Mouse (Mus musculus) neural tube, embryonic 11.5 days (tissue): ENCODE measurements around the gene Tnfrsf22. TPM values are rescaled to one million over a fixed set of nuclear protein-coding genes. Genes with fewer than 3 reads are reported as not detected.

Source experiments
- ATAC-seq: fragments of 200-750 bp; cut with Nextera tagmentation; 2 replicates; pipeline ENCODE4 v1.8.0; 2017; ENCODE audit warnings: moderate number of reproducible peaks, mild to moderate bottlenecking, moderate TSS enrichment, moderate library complexity; ENCODE audit not compliant: insufficient read depth, low FRiP score, low TSS enrichment
- DNase-seq: peaks from one replicate; pipeline ENCODE4 v3.0.0-alpha.2; 2015; ENCODE audit warnings: low spot score
- H3K27ac ChIP-seq: fragments of 300-500 bp; sonication (generic); 2 replicates; pipeline ENCODE4 v1.5.1; 2014; ENCODE audit warnings: low read depth, mild to moderate bottlenecking, low read length
- H3K27me3 ChIP-seq: fragments of 300-500 bp; sonication (generic); 2 replicates; pipeline ENCODE4 v1.6.1; 2014; ENCODE audit warnings: mild to moderate bottlenecking, low read length, mixed read lengths; ENCODE audit not compliant: control insufficient read depth, insufficient read depth
- H3K36me3 ChIP-seq: fragments of 300-500 bp; sonication (generic); 2 replicates; pipeline ENCODE4 v1.6.1; 2014; ENCODE audit warnings: mild to moderate bottlenecking, low read length, moderate library complexity, mixed read lengths; ENCODE audit not compliant: control insufficient read depth, insufficient read depth
- H3K4me1 ChIP-seq: fragments of 300-500 bp; sonication (generic); 2 replicates; pipeline ENCODE4 v1.6.1; 2014; ENCODE audit warnings: low read length, mixed read lengths; ENCODE audit not compliant: control insufficient read depth, insufficient read depth
- H3K4me2 ChIP-seq: fragments of 300-500 bp; sonication (generic); 2 replicates; pipeline ENCODE4 v1.6.1; 2014; ENCODE audit warnings: low read depth, mild to moderate bottlenecking, moderate library complexity
- H3K4me3 ChIP-seq: fragments of 300-500 bp; sonication (generic); 2 replicates; pipeline ENCODE4 v1.5.1; 2014; ENCODE audit warnings: low read depth, low read length
- H3K9ac ChIP-seq: fragments of 300-500 bp; sonication (generic); 2 replicates; pipeline ENCODE4 v1.6.1; 2014; ENCODE audit warnings: mild to moderate bottlenecking, low read length
- H3K9me3 ChIP-seq: fragments of 300-500 bp; sonication (generic); 2 replicates; pipeline ENCODE4 v1.6.1; 2016; ENCODE audit warnings: low read length; ENCODE audit not compliant: control insufficient read depth
- WGBS: fragments of 180-500 bp; shearing (Covaris S2); extraction: QIAGEN DNeasy Blood & Tissue Kit; methylation state at CpG from one replicate; pipeline ENCODE4 v1.1.7; 2014; 5-methylcytosine and 5-hydroxymethylcytosine counted together
- polyA plus RNA-seq: library from polyadenylated mRNA; unstranded; fragments of >200 nt; fragmentation: Nextera tagmentation; extraction: Ambion mirVana; gene quantifications from 2 replicates; pipeline ENCODE4 v1.2.1, GENCODE M21; 2014

The Tnfrsf22 gene
- polyA plus RNA-seq, result 9.0 and 10.6 TPM in 2 replicates

GRCm38 (mm10) chr7:143649034-143649768 lies at the start of gene Tnfrsf22:
Gene Tnfrsf22 (minus strand): TSS chr7:143649661.
- no peaks in the 10 kb centered on the region for H3K27me3 ChIP-seq
- no peak within 1 kb of the TSS for H3K27ac ChIP-seq
- ATAC-seq (peak; percentile 90), DNase-seq (peak; percentile 87)
- peak within 1 kb of the TSS; percentile 68 for H3K4me3 ChIP-seq
- no peaks in the 10 kb centered on the region for H3K4me1 ChIP-seq
- 3% methylated on average over 39 of the region's 39 CpGs for WGBS
- no peaks in the 10 kb centered on the region for H3K36me3 ChIP-seq
- peak within 1 kb of the TSS; percentile 67 for H3K9ac ChIP-seq
- H3K9me3 ChIP-seq, result no peaks in the 10 kb centered on the region
- peak within 1 kb of the TSS; percentile 83 for H3K4me2 ChIP-seq

GRCm38 (mm10) chr7:143696140-143696539 lies 46.7 kb upstream of the Tnfrsf22 start:
- H3K27ac ChIP-seq, result no peak overlapping the region
- 61% methylated on average over 2 of the region's 2 CpGs for WGBS
- ATAC-seq (no peak), DNase-seq (no peak)
- no peaks in the 10 kb centered on the region for H3K27me3 ChIP-seq
- H3K9me3 ChIP-seq, result no peaks in the 10 kb centered on the region
- H3K4me2 ChIP-seq, result no peak overlapping the region
- no peaks in the 10 kb centered on the region for H3K4me1 ChIP-seq
- no peak overlapping the region for H3K9ac ChIP-seq
- H3K36me3 ChIP-seq, result no peaks in the 10 kb centered on the region; the same call in none of the 2 replicates
- H3K4me3 ChIP-seq, result no peak overlapping the region

DNA sequence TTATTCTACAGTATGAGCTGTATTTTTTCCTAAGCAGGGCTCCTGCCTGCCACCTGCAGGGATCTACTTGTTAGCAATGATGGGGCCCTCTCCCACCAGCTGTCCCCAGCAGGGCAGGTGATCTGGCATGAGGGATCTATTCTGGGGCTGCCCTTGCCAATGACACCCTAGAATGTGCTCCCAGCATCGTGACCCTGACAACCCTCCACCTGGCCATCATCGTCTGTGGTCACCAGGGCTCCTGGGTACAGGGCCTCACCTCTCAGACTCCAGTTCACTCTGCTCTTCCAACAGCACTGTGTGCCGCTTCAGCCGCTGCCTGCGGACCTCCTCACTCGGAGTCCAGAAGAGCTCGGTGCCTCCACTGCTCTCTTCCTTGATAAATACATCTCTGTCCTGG lies 45.1 kb upstream of the Tnfrsf22 start:
- no peak for ATAC-seq
- Histone ChIP-seq H3K4me3 (no peak overlapping the region), H3K4me1 (no peaks in the 10 kb centered on the region), H3K36me3 (no peaks in the 10 kb centered on the region; the same call in none of the 2 replicates), H3K27ac (no peak overlapping the region), H3K9ac (no peak overlapping the region), H3K4me2 (no peak overlapping the region), H3K27me3 (no peaks in the 10 kb centered on the region), H3K9me3 (no peaks in the 10 kb centered on the region)
- 92% methylated on average over 7 of the region's 7 CpGs for WGBS
- no peak for DNase-seq

- H3K9ac ChIP-seq, result no peak overlapping the region
- no peak overlapping the region for H3K27ac ChIP-seq
- H3K27me3 ChIP-seq, result no peaks in the 10 kb centered on the region
- 87% methylated on average over 12 of the region's 12 CpGs for WGBS
- H3K4me1 ChIP-seq, result no peaks in the 10 kb centered on the region
- H3K9me3 ChIP-seq, result no peaks in the 10 kb centered on the region
- H3K4me3 ChIP-seq, result no peak overlapping the region
- DNase-seq (no peak), ATAC-seq (no peak)
- no peaks in the 10 kb centered on the region; the same call in none of the 2 replicates for H3K36me3 ChIP-seq
- no peak overlapping the region for H3K4me2 ChIP-seq
Observed at GRCm38 (mm10) chr7:143692746-143693510, 43.5 kb upstream of the Tnfrsf22 start.

DNA sequence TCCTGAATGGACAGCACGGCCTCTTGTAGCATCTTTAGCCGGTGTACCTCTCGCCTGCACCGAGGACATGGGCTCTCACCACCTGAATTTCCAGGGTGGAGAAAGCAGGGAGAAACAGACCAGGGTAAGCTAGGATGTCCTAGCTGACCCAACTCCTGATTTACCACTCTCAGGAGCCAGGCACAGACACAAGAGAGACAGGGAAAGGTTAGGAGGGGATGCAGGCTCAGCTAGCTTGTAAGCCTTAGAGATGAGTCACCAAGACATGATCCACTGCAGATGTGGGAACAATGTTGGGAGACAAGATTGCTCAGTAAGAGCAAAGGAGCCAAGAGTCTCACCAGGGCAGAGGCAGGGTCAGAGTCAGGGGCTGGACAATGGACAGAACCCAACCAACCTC lies 42.4 kb upstream of the Tnfrsf22 start:
- no peak overlapping the region for H3K9ac ChIP-seq
- 89% methylated on average over 4 of the region's 4 CpGs for whole genome bisulfite sequencing
- no peaks in the 10 kb centered on the region for H3K27me3 ChIP-seq
- no peaks in the 10 kb centered on the region for H3K9me3 ChIP-seq
- no peaks in the 10 kb centered on the region; the same call in none of the 2 replicates for H3K36me3 ChIP-seq
- no peak overlapping the region for H3K27ac ChIP-seq
- no peak overlapping the region for H3K4me3 ChIP-seq
- ATAC-seq, result no peak
- DNase-seq, result no peak
- H3K4me1 ChIP-seq, result no peaks in the 10 kb centered on the region
- no peak overlapping the region for H3K4me2 ChIP-seq

GRCm38 (mm10) chr7:143691181-143691580 lies 41.7 kb upstream of the Tnfrsf22 start:
- no peak overlapping the region for H3K4me3 ChIP-seq
- no peak for DNase-seq
- H3K36me3 ChIP-seq, result no peaks in the 10 kb centered on the region; the same call in none of the 2 replicates
- H3K9me3 ChIP-seq, result no peaks in the 10 kb centered on the region
- no peak for ATAC-seq
- WGBS, result 90% methylated on average over 5 of the region's 5 CpGs
- no peak overlapping the region for H3K27ac ChIP-seq
- no peaks in the 10 kb centered on the region for H3K27me3 ChIP-seq
- no peak overlapping the region for H3K4me2 ChIP-seq
- no peaks in the 10 kb centered on the region for H3K4me1 ChIP-seq
- no peak overlapping the region for H3K9ac ChIP-seq

- Histone ChIP-seq H3K4me3 (no peak overlapping the region), H3K9ac (no peak overlapping the region), H3K9me3 (no peaks in the 10 kb centered on the region), H3K27me3 (0 out of 2 replicates have a peak, but pooled peaks cover 2% of the 10 kb centered on the region), H3K4me2 (no peak overlapping the region), H3K36me3 (no peaks in the 10 kb centered on the region; the same call in none of the 2 replicates), H3K27ac (no peak overlapping the region), H3K4me1 (no peaks in the 10 kb centered on the region)
- no peak for ATAC-seq
- DNase-seq, result no peak
- 85% methylated on average over 4 of the region's 4 CpGs for WGBS
Observed at GRCm38 (mm10) chr7:143689946-143690345, 40.5 kb upstream of the Tnfrsf22 start.

DNA sequence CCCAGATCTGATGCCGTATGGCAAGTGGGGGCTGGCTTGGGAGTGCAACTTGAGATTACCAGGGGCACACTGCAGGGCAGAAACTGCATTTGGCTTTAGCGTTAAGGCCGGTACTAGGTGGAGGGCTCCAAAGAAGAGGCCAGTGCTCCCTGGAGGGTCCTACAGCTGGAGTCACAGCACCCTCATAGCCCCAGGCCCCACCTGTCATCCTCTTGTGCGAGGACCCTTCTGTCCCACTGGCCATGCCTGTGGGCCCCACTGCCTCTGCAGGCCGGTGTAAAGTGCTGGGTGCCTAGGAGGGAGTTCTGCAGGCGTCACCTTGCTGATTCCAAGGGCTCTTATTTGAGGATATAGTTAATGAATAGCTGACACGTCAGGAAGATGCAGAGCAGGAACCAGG lies 40.0 kb upstream of the Tnfrsf22 start:
- H3K36me3 ChIP-seq, result no peaks in the 10 kb centered on the region; the same call in none of the 2 replicates

More for the DNA sequence above, 40.0 kb upstream of the Tnfrsf22 start:
- Histone ChIP-seq H3K4me2 (no peak overlapping the region), H3K9ac (no peak overlapping the region), H3K4me3 (no peak overlapping the region), H3K4me1 (no peaks in the 10 kb centered on the region), H3K27ac (no peak overlapping the region), H3K27me3 (0 out of 2 replicates have a peak, but pooled peaks cover 2% of the 10 kb centered on the region), H3K9me3 (no peaks in the 10 kb centered on the region)
- no peak for ATAC-seq
- DNase-seq, result no peak
- 81% methylated on average over 7 of the region's 7 CpGs for WGBS
